16 mouse cellular contexts compared by ENCODE assay signal in genomic region chr7:133133552-133133951, GRCm38 (mm10). TPM values are rescaled to one million over a fixed set of nuclear protein-coding genes. Genes with fewer than 3 reads are reported as not detected.
A peak's percentile ranks its signal among the peaks of the same experiment; 100 is the strongest.
DNase-seq lines count a peak whose midpoint lies in the region; ATAC-seq and TF ChIP-seq lines count a peak whose summit lies in the region.
"Had no signal": no experiment of that assay in that cellular context is flagged by ENCODE, and none has a peak within 500 bp of the region (broad histone marks: within the 10 kb centered on the region; RNA-seq: fewer than 3 reads in every experiment).

No protein-coding gene starts in this region.

- no peaks in the 10 kb centered on the region for H3K27me3 ChIP-seq in lung, embryonic 14.5 days (ENCODE audit: insufficient read depth, low read length)
- H3K27me3 ChIP-seq in liver, postnatal 0 days (ENCODE audit: insufficient read depth, low read length): no peaks in the 10 kb centered on the region
- H3K27me3 ChIP-seq: embryonic facial prominence, embryonic 12.5 days; stomach, embryonic 15.5 days had no signal

- no peaks in the 10 kb centered on the region for H3K36me3 ChIP-seq in lung, embryonic 14.5 days (ENCODE audit: insufficient read depth)
- H3K36me3 ChIP-seq in ES-E14 (ENCODE audit: control insufficient read depth, insufficient read depth, low read length, poor library complexity, severe bottlenecking): no peaks in the 10 kb centered on the region
- no peaks in the 10 kb centered on the region for H3K36me3 ChIP-seq in liver, postnatal 0 days (replicated peaks; ENCODE audit: insufficient read depth, low read length)
- H3K36me3 ChIP-seq: embryonic facial prominence, embryonic 12.5 days; stomach, embryonic 15.5 days had no signal

- DNase-seq in embryo, embryonic 10.5 days (ENCODE audit: low spot score): peak; percentile 23
- no peak for DNase-seq in embryo, embryonic 11 days
- DNase-seq in lung, embryonic 14.5 days: no peak
- DNase-seq in lung, postnatal 4 days: no peak
- DNase-seq in ES-E14 (ENCODE audit: low read depth, low spot score): no peak
- no peak for DNase-seq in liver, postnatal 0 days
- DNase-seq in testis, postnatal 10 days (ENCODE audit: low spot score): no peak
- DNase-seq in ovary, postnatal 10 days (ENCODE audit: low spot score): no peak
- DNase-seq: heart, adult 11 months; kidney, postnatal 25 days; right cerebral cortex, adult 18-20 months had no signal

- no peak overlapping the region for H3K9ac ChIP-seq in lung, embryonic 14.5 days
- no peak overlapping the region for H3K9ac ChIP-seq in ES-E14 (ENCODE audit: insufficient read depth, low read depth, low read length, poor library complexity, severe bottlenecking)
- no peak overlapping the region for H3K9ac ChIP-seq in liver, postnatal 0 days (replicated peaks)
- H3K9ac ChIP-seq: embryonic facial prominence, embryonic 12.5 days; stomach, embryonic 15.5 days had no signal

- TF ChIP-seq EP300 in liver, postnatal 0 days (IDR thresholded peaks at IDR 0.05; ENCODE audit: low read depth): no peak

- in situ Hi-C loops in ES-E14 (cut with MboI; ENCODE audit: low sequenced_read_pairs in 2 of 2, unreplicated experiment in 2 of 2): no loop called here

- no peak overlapping the region for H3K27ac ChIP-seq in lung, embryonic 14.5 days (ENCODE audit: low read depth)
- no peak overlapping the region for H3K27ac ChIP-seq in ES-E14 (ENCODE audit: insufficient read depth, low read depth, low read length, poor library complexity, severe bottlenecking)
- H3K27ac ChIP-seq in liver, postnatal 0 days (ENCODE audit: low read depth): no peak overlapping the region
- H3K27ac ChIP-seq: embryonic facial prominence, embryonic 12.5 days; stomach, embryonic 15.5 days had no signal

- ATAC-seq in lung, embryonic 14.5 days (ENCODE audit: insufficient read depth): no peak
- no peak for ATAC-seq in liver, postnatal 0 days
- ATAC-seq: forebrain, embryonic 16.5 days had no signal

- TF ChIP-seq CTCF in lung, embryonic 14.5 days (IDR thresholded peaks at IDR 0.05; ENCODE audit: low read depth): peak; percentile 49
- peak; percentile 64 for TF ChIP-seq CTCF in liver, postnatal 0 days (IDR thresholded peaks at IDR 0.05; ENCODE audit: low read depth)

- H3K4me2 ChIP-seq in lung, embryonic 14.5 days: no peak overlapping the region
- no peak overlapping the region for H3K4me2 ChIP-seq in liver, postnatal 0 days (ENCODE audit: low read depth, low read length)
- H3K4me2 ChIP-seq: embryonic facial prominence, embryonic 12.5 days; stomach, embryonic 15.5 days had no signal

- H3K4me3 ChIP-seq in lung, embryonic 14.5 days (ENCODE audit: low read depth, low read length): no peak overlapping the region
- H3K4me3 ChIP-seq in ES-E14 (ENCODE audit: insufficient read depth in 1 of 2, low read depth in 1 of 2, low read length in 2 of 2, poor library complexity in 1 of 2, severe bottlenecking in 1 of 2): no peak overlapping the region
- no peak overlapping the region for H3K4me3 ChIP-seq in liver, postnatal 0 days (ENCODE audit: low read depth, low read length)
- H3K4me3 ChIP-seq: embryonic facial prominence, embryonic 12.5 days; myocyte; stomach, embryonic 15.5 days had no signal

- no peaks in the 10 kb centered on the region for H3K4me1 ChIP-seq in lung, embryonic 14.5 days (ENCODE audit: insufficient read depth)
- H3K4me1 ChIP-seq in ES-E14 (ENCODE audit: control insufficient read depth in 2 of 2, insufficient read depth in 2 of 2, low read length in 2 of 2, poor library complexity in 1 of 2): no peaks in the 10 kb centered on the region
- no peaks in the 10 kb centered on the region for H3K4me1 ChIP-seq in liver, postnatal 0 days (ENCODE audit: insufficient read depth)
- H3K4me1 ChIP-seq: embryonic facial prominence, embryonic 12.5 days; stomach, embryonic 15.5 days had no signal

- WGBS in lung, embryonic 14.5 days: 73% methylated on average over 5 of the region's 5 CpGs
- WGBS in liver, postnatal 0 days (ENCODE audit: insufficient replicate concordance): 69% methylated on average over 5 of the region's 5 CpGs

- no peaks in the 10 kb centered on the region for H3K9me3 ChIP-seq in lung, embryonic 14.5 days (ENCODE audit: low read depth, low read length)
- H3K9me3 ChIP-seq in ES-E14 (ENCODE audit: control insufficient read depth, insufficient read depth, low read depth, low read length): no peaks in the 10 kb centered on the region
- H3K9me3 ChIP-seq in liver, postnatal 0 days (ENCODE audit: low read length): peaks cover 3% of the 10 kb centered on the region; the same call in 1 of the 2 replicates
- H3K9me3 ChIP-seq: embryonic facial prominence, embryonic 12.5 days; stomach, embryonic 15.5 days had no signal

TF ChIP-seq in ES-E14, 5 proteins besides CTCF, POLR2A, EP300 and RAD21:
- TF ChIP-seq ZC3H11A (IDR thresholded peaks at IDR 0.05; ENCODE audit: borderline replicate concordance, low read depth, low read length): peak; percentile 78; the same call in 1 of the 2 replicates
- TF ChIP-seq ZNF384 (IDR thresholded peaks at IDR 0.05; ENCODE audit: low read depth, low read length): no peak
- no peak for TF ChIP-seq CHD2 (IDR thresholded peaks at IDR 0.05; ENCODE audit: low read depth, low read length)

RNA-seq across cellular contexts. Expression of gene Ctbp2, which starts 9.4 kb away (rescaled TPM):
- 124 and 128 TPM in 2 replicates for polyA plus RNA-seq in lung, embryonic 14.5 days (2014; fragmentation: Nextera tagmentation; extraction: Ambion mirVana)
- 241 and 381 TPM in 2 replicates for total RNA-seq in ES-E14 (2012; rRNA removed)
- 5.8 and 6.1 TPM in 2 replicates for polyA plus RNA-seq in liver, postnatal 0 days (2015; fragmentation: Nextera tagmentation; extraction: Ambion mirVana)

RNA-seq across cellular contexts. Expression of gene Fgfr2, which starts 10.4 kb away (rescaled TPM):
- polyA plus RNA-seq in lung, embryonic 14.5 days (2014; fragmentation: Nextera tagmentation; extraction: Ambion mirVana): 174 and 179 TPM in 2 replicates
- total RNA-seq in ES-E14 (2012; rRNA removed): 37.5 and 44.3 TPM in 2 replicates
- polyA plus RNA-seq in liver, postnatal 0 days (2015; fragmentation: Nextera tagmentation; extraction: Ambion mirVana): 11.2 TPM in 2 replicates
- total RNA-seq: hematopoietic stem cell, adult 5-6 weeks had no signal

Comparison
In these comparisons a context has a peak if more than half of its experiments do, and no peak if none do; other contexts are left out.
1. RNA of gene Ctbp2, which starts 9.4 kb away (polyA plus RNA-seq): 124 to 128 TPM in lung, embryonic 14.5 days; 5.8 to 6.1 TPM in liver, postnatal 0 days; every median in the first group is over 10 times any median in the second.
2. RNA of gene Fgfr2, which starts 10.4 kb away (polyA plus RNA-seq): 174 to 179 TPM in lung, embryonic 14.5 days; 11.2 TPM in liver, postnatal 0 days; every median in the first group is over 10 times any median in the second.